Mouse (Mus musculus) mesoderm, embryonic 11.5 days (tissue): ENCODE results near the gene Ap1g1.
A peak's percentile ranks its signal among the peaks of the same experiment; 100 is the strongest.
"Not testable (repeated sequence)": the region's sequence is repeated elsewhere in the genome, so short reads cannot be mapped to it uniquely, and the experiment has no call there.

Experiments
- DNase-seq: peaks from one replicate; pipeline ENCODE4 v3.0.0-alpha.2; 2012; ENCODE audit warnings: low read depth, low spot score

The Ap1g1 gene

DNA sequence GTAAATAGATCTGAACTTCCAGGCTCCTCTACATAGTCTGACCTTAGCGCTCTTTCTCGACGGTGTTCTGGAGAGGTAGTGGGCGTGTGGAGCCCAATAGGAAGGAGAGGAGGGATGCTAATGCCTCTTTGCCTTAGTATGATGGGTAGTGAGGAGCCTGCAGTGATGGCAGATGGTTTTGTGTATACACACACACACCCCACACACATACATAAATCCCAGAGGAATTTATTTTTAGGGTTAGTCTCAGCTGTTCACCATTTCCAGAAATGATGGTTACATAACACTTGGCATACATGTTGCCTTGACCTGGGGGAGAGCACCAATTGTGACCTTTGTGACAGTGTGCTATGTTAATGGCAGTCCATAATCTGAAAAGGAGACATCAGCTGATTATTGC, 87.2 kb downstream of the Ap1g1 start:
- no peak for DNase-seq

DNA sequence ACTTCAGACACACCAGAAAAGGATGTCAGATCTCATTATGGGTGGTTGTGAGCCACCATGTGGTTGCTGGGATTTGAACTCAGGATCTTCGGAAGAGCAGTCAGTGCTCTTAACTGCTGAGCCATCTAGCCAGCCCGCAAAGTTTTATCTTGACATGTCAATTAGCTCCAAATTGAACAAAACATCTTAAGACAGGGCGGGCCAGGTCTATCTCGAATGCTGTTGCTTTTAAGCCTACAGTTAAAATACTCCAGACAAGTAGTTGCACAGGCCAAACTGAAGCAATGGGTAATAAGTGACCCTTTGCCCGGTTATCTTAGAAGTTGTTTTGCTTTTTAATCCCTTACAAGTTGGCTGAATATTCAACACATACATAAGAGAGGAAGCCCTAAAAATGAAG, 88.3 kb downstream of the Ap1g1 start:
- no peak for DNase-seq

DNA sequence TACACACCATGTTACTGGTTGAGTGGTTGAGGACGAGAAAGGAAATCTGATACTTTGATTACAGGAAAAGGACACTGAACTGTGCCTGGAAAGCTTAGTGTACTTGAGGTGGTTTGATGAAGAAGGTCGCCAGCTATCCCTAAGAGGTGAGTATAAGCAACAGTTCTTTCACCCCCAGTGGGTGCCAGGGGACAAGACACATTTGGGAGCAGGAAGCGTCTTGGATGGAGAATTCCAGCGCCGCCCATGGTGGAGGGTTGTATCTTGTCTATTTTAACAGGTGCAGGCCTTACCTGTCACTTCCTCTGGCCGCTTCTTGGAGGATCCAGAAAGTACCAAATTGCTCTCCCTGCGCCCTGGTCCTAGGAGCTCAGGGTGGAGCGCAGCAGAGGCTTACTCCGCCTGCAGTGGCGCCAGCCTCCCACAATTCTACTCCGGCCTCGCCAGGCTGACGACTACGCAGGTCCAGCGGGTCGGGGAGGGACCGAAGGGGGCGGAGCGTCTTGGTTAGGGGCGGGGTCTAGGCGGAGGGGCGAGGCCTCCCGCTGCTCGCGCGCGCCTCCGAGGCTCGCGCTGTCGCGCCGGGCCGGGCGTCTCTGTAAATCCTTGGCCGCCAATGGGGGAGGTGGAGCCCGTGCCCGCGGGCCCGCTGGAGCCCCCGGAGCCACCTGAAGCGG, 89.8 kb downstream of the Ap1g1 start, which contains the start of gene Phlpp2:
Gene Phlpp2 (plus strand): TSS at position 540 of the 677 bp plus-strand sequence.
- DNase-seq = peak; percentile 96

DNA sequence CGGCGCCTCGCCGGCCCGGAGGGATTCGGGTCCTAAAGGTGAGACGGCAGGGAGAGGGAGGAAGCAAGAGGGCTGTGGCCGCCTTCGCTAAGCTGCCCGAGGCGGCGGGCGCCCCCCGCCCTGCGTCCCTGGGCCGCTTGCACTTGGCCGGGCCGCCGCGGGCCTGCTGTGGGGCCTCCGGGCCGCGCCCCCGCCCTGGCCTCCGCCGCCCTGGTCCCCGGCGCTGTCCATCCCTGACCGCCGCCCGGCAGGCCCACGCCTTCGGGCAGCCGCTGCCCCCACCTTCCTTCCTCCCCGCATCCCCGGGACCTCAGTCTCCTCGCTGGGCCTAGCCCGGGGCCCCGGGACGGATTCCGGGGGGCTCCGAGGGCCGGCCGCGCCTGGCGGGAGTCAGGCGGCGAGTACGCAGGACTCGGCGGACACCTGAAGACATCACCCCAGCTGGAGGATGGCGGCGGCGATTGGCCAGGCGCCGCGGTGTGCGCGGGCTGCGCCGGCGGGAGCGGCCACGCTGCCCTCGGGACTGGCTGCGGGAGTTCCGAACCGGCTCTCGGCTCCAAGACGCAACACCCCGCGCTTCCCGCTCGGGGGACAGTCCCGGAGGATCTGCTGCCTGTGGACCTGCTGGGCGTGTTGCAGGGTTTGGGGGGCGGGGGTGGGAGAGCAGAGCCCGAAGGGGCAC, 90.5 kb downstream of the Ap1g1 start:
- peak; percentile 65 for DNase-seq

DNA sequence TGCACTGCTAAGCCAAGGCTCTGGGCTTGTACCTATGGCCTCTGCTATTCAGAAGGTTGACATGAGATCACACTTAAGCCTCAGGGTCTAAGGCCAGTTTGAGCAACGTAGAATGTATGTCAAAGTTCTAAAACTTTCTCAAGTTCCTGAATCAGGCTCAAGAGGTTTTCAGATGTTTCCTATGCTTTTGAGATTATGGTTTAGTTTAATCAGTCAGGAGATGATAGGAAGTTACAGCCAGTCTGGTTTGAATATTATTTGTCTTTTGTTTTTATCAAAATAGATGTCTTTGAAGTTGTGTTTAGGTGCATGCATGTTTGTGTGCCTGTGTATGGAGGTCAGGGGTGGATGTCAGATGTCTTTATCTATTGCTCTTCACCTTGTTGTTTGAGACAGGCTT, 92.7 kb downstream of the Ap1g1 start:
- no peak for DNase-seq

DNA sequence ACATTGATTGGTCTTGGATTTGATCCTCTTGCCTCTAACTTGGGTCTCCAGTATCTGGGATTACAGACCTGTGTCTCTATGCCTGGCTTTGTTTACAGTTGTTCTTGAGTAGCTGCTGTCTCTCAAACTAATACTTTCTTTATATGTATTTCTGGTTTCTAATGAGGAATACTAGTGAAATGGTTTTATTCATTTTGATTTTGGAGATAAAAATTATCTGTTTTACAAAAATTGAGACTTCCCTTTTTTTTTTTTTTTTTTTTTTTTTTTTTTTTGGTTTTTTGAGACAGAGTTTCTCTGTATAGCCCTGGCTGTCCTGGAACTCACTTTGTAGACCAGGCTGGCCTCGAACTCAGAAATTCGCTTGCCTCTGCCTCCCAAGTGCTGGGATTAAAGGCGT, 95.4 kb downstream of the Ap1g1 start:
- not testable (repeated sequence) for DNase-seq

DNA sequence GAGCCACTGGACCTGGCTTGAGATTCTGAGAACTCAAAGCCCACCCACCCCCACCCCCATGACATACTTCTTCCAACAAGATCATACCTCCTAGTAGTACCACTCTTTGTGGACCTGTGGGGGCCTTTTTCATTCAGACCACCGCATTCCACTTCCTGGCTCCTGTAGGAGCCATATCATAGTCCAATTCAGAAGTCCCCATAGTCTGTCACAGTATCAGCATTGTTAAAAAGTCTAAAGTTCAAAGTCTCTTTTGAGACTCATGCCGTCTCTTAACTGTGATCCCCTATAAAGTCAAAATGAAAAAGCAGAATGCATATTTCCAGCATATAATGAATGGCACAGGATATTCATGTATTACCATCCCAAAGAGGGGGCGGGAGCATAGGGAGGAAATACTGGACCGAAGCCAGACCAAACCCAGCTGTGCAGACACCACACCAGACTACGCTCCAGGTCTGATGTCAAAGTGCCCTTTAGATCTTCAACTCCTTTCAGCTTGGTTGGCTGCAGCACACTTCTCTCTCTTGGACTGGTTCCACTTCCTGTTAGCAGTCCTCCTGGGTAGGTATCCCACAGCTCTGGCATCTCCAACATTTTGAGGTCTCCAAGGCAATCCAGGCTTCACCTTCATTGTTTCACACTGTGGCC, 101.8 kb downstream of the Ap1g1 start:
- no peak for DNase-seq

DNA sequence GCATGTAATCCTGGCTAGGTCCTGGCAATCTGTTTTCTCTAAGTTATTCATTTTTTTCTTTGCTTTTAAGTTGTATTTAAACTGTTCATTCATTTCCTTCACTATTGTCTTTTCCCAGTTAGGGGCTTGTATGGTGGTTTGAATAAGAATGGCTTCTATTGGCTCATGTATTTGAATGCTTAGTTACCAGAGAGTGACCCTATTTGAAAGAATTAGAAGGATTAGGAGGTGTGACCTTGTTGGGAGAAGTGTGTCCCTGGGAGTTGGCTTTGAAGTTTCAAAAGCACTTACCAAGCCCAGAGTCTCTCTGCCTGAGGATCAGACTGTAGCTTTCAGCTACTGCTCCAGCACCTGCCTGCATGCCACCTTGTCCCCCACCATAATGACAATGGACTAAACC, 106.9 kb downstream of the Ap1g1 start:
- no peak for DNase-seq

DNA sequence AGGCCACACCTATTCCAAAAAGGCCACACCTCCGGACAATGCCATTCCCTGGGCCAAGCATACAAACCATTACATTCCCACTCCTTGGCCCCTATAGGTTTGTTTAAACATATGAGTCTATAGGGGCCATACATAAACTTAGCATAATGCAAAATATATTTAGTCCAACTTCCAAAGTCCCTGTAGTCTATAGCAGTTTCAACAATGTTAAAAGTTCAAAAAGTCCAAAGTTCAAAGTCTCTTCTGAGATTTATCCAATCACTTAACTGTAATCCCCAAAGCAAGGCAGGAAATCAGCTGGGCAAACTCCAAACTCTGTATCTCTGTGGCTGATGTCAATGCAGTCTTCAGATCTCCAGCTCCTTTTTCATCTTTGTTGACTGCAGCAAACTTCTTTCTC, 110.9 kb downstream of the Ap1g1 start:
- no peak for DNase-seq

DNA sequence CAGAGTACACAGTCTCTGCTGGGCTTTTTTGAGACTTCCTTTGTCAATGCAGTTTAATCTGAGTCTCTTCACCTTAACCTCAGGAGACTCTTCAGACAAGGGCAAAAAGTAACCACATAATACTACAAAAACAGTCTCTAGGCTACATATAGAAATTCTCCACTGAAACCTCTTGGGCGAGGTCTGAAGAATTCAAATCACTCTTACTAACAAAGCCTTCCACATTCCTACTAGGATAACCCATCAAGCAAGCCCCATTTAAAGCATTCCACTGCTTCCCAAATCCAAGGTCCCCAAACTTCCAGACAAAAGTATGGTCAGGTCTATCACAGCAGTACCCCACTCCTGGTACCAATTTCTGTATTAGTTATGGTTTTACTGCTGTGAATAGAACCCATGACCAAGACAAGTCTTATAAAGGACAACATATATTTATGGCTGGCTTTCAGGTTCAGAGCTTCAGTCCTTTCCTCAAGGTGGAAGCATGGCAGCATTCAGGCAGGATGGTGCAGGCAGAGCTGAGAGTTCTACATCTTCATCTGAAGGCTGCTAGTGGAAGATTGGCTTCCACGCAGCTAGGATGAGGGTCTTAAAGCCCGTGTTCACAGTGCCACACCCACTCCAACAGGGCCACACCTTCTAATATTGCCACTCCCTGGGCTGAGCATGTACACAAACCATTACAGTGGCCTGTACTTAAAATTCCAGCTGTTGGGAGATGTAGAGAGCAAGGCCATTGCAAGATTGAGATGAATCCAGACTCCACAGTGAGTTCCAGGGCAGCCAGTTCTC, 112.6 kb downstream of the Ap1g1 start:
- DNase-seq = no peak

DNA sequence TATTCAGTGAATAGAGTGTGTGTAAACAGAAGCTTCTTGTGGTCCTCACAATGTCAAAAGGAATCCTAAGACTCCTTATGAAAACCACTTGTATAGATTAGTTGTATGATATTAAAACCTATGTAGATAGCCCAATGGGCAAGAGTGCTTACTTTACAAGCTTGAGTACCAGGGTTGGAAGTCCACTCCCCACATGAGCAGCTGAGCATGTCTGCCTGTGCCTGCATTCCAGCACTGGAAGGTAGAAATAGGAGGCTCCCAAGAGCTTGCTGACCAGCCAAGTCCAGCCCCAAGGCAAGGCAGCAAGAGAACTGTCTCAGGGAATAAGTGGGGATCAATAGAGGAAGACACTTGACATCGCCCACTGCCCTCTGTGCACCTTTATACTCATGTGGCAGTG, 116.3 kb downstream of the Ap1g1 start:
- no peak for DNase-seq

DNA sequence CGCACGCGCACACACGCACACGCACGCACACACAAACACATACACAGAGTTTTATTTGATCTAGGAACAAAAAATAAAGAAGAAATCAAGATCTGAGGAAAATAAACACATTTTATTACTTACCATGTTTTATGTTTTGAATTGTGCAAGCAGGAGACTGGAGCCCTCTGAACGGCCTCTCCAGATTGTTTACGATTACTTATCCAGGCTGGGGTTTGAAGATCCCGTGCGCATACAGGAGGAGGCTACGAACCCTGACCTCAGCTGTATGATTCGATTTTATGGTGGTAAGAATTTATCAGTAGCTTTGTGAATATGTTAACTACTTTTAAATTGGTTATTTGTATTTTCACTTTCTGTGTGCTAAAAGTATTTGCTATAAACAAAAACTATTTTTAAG, 117.0 kb downstream of the Ap1g1 start:
- DNase-seq = no peak

DNA sequence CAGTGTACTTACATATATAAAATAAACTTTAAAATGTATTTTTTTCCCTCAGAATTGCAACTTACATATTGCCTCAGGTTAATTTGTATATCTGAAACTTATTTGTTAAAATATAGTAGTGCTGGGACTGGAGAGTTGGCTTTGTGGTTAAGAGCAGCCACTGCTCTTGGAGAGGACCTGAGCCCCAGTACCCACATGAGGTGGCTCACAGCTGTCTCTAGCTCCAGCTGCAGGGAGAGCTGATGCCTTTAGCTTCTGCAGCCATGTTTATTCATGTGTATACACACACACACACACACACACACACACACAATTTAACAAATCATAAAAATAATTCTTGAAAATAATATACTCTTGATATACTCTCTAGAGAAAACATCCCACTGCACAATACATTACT, 124.0 kb downstream of the Ap1g1 start:
- no peak for DNase-seq

DNA sequence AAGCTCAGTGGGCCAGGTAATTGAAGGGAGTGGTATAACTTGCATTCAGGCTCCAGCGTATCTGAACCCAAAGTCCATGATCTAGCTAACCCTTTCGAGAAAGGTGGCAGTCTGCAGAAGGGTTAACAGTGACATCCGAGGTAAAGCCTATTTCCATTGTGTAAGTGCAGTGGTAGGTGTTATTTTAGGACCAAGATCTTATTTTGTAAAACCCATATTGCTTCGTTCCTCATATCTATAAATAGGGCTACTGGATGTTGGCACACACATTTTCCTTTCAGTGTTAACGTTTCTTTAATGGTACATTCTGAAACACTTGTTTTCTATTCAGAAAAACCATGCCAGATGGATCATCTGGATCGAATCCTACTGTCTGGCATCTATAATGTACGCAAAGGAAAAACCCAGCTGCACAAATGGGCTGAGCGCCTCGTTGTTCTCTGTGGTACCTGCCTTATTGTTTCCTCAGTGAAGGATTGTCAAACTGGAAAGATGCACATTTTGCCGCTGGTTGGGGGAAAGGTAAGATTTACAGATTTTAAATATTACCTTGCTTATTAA, 125.6 kb downstream of the Ap1g1 start:
- DNase-seq = no peak

DNA sequence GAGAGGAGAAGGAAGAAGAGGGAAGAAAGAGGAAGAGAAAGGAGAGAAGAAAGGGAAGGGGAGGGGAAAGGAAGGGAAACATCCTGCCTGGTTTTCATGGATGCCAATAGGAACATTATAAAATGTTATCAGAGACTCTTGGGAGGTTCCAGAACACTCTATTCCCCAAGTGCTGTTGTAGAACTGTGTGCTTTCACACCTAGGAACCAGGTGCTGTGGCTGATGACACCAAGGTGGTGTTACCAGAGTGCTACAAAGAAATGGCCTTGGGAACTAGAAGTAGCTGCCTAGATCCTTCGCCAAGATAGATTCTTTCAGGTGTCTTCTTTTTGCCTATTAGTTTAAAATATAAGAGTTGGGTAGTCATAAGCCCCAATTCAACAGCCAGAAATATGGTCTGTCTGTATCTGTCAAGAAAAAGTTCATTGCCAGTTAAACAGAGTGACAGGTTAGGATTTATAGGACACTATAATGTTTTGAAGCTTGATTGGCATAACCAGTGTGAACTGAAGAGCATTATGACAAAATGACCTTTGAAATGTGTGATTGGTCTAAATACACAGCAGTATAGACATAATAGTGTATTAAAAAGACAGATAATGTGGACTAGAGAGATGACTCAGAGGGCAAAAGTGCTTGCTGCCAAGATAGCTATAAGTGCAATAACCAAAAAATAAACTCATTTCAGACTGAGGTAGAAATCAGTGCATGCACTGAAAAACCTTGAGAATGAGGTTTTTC, 126.7 kb downstream of the Ap1g1 start:
- DNase-seq = no peak

DNA sequence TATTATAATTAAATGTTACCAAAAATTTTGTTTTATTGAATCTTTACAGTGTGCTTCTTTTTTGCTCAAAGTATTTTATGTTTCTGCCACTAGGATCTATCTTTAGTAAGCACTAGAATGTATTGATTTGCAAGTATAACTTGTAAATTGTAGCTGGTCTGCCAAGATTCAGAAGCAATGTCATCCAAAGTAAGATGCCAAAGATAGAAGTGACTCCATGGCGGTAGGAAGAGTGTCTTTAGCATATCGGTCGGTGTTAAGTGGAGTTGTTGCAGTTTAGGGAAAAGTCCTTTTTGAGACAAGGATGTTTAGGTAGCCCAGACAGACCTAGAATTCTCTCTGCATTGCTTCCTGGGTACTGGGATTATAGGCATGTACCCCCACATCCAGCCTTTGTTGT, 128.6 kb downstream of the Ap1g1 start:
- DNase-seq = no peak

DNA sequence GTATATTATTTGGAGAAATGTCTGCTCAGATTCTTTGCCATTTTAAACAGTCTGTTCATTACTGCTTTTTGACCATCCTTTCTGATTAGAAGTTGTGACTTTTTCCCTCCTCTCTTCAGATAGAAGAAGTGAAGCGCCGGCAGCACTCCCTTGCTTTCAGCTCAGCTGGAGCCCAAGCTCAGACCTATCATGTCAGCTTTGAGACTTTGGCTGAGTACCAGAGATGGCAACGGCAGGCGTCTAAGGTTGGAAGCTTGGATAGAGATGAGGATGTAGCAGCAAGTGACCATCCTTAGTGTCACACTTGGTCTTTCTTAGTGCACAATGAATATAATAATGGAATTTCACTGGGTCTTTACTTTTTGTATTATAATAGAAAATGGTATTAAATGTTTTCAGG, 129.0 kb downstream of the Ap1g1 start:
- DNase-seq = no peak
